Mouse (Mus musculus) urinary bladder, adult 2 months (tissue): Measurements from ENCODE around the gene Pdpk1. TPM values are rescaled to one million over a fixed set of nuclear protein-coding genes. Genes with fewer than 3 reads are reported as not detected.
"Not testable (repeated sequence)": the region's sequence is repeated elsewhere in the genome, so short reads cannot be mapped to it uniquely, and the experiment has no call there.

Experiments
- DNase-seq: peaks from one replicate; pipeline ENCODE4 v3.0.0; 2022; ENCODE audit warnings: low spot score
- polyA plus RNA-seq: library from polyadenylated mRNA; depleted of rRNA; stranded (reverse); fragments of >200 nt; gene quantifications from 2 replicates; pipeline ENCODE4 v1.2.3, GENCODE M21; 2012

The Pdpk1 gene
- polyA plus RNA-seq, 1 experiment = 20.2 TPM

- DNase-seq = peak; percentile 97
Measured at GRCm38 (mm10) chr17:24163176-24163962, 12.6 kb upstream of the Pdpk1 start, which contains the start of gene Amdhd2. Gene Amdhd2, minus strand, starts transcription at chr17:24163766.

GRCm38 (mm10) chr17:24162584-24163175 is 12.0 kb upstream of the Pdpk1 start:
- DNase-seq = no peak

- DNase-seq = no peak
Measured at GRCm38 (mm10) chr17:24161466-24161865, 10.7 kb upstream of the Pdpk1 start.

GRCm38 (mm10) chr17:24157526-24157925 is 6.8 kb upstream of the Pdpk1 start:
- no peak for DNase-seq

DNA sequence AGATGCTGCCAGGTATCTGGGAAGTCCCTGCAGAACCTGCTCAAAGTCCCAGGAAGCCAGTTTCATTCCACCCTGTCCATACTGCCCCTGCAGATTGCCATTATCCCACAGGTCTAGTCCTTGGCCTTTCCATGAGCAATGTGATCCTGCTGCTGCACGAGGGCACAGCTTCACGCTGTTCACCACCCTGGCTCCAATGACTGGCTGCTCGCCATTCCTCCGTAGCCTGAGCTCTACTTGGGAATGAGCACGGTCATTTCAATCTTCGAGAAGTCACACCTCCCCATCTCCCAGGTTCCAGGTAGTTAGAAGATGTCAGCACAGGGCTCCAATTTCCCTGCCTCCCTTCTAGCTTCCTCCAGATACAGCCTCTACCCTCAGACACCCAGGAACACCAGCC is 6.4 kb upstream of the Pdpk1 start:
- no peak for DNase-seq

DNA sequence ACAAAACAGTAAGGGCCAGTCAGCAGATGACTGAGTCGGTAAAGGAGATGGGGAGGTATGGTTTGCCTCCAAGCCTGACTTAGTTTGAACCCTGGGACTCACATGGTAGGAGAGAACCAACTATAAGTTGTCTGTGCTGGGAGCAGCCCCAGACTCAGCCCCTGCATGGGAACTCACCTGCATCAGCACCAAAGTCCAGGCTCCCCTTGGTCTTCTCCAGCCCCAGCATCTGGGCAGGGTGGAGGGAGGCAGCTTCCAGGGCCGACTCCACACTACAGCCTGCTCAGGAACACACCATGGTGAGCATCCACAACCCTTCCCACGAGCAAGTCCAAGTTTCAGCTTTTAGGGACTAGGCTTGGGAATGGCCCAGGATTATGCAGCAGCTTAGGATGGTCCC is 5.7 kb upstream of the Pdpk1 start:
- DNase-seq = no peak

- no peak for DNase-seq
Measured at GRCm38 (mm10) chr17:24155742-24156141, 5.0 kb upstream of the Pdpk1 start.

GRCm38 (mm10) chr17:24154463-24154862 is 3.7 kb upstream of the Pdpk1 start:
- DNase-seq = no peak

DNA sequence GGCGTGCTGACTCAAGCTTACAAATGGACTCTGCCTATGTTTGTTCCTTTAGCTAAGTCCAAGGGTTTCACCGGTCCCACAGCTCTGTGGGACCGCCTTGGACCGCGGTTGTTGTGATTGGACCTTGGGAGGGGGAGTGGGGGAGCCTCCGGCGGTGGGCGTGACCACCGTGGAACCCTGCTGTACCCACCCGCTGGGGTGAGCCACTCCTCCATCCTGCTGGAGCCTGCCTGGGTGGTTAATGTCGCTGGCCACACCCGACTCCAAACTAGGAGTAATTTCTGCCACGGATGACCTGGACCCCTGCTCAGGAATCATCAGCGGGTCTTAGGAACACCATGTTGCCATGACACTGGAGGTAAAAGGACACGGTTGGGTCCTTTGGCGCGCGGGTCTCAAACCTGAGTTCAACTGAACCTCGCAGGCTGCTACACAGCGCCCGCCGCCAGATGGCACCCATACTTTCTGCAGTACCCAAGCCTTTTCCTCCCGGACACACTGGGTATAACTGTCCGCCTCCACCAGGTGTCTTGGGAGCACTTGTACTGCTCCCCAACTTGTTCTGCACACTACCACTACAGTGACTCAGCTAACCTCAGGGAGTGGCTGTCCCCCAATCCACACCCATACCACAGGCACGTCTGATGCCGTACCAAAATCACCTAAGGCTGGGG is 1.3 kb upstream of the Pdpk1 start:
- DNase-seq = peak; percentile 65

DNA sequence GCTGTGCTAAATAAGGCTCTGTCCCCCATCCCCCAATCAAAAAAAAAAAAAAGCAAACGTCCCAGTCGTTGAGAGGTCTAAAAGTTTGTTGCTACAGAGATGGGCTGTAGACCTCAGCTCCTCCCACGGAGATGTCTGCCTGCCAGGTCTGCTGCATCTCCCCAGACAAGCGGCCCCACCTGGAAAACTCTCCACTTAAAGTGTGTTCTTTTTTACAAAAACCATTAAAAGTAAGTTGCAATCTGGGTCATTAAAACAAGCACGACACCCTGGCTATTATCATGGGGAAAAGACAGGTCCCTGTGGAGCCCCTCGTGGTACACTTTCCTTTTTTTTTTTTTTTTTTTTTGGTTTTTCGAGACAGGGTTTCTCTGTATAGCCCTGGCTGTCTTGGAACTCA is 658 bp upstream of the Pdpk1 start:
- no peak for DNase-seq

DNA sequence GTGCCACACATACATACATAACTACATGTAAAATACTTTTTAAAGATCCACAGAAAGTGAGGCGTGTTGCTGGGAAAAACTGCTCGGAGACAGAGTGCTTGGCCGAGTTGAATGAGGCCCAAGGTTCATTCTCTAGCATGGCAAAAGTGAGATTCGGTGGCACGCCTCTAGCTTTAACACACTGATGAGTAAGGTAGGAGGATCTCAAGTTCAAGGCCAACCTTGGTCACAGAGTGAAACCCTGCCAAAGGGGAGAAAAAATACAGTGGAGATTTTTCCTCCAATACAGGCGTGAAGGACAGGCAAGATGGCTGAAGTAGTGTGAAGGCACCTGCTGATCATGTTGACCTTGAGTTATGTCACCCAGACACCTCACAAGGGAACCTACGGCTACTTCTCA is 1.3 kb downstream of the Pdpk1 start:
- no peak for DNase-seq

DNA sequence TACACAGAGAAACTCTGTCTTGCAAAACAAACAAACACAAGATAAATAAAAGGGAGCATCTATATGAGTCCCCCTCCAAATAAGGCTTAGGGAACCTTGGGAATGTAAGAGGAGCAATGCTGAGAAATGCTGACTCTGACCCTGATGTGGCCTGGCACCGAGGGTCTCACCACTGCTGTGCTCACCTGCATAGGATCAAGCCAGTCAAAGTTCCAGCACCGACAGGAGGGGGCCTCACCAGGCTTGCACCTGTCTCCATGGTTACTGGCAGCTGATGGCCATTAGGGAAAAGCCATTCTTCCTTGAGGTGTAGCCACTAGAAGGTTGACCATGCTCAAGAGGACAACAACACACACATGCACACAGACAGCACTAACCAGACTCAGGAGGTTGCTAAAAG is 7.8 kb downstream of the Pdpk1 start:
- no peak for DNase-seq

DNA sequence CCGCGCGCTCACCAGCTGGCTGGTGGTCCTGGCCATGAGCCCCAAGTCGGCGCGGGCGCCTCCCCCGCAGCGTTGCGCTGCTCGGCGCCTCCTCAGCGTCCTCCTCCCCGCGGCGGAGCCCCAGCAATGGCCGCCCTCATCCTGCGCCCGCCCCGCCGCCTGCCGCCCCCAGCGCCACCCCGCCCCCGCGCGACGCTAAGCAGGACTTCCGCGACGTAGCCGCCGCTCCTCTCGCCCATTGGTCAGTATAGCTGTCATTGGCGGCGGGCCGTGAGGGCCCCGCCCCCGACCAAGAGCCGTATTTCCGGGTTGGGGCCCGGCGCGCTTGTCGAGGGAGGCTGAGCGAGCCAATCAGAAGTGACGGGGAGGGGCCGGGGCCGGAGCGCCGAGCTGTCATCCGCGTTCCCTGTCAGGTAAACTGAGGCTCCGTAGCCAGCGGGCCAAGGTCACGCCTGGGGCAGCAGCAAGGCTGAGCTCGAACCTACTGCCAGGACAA is 9.3 kb downstream of the Pdpk1 start:
- peak; percentile 91 for DNase-seq

- no peak for DNase-seq
Measured at GRCm38 (mm10) chr17:24140845-24141424, 9.8 kb downstream of the Pdpk1 start.

- no peak for DNase-seq
Measured at GRCm38 (mm10) chr17:24139968-24140367, 10.8 kb downstream of the Pdpk1 start.

GRCm38 (mm10) chr17:24139256-24139655 is 11.5 kb downstream of the Pdpk1 start:
- no peak for DNase-seq

DNA sequence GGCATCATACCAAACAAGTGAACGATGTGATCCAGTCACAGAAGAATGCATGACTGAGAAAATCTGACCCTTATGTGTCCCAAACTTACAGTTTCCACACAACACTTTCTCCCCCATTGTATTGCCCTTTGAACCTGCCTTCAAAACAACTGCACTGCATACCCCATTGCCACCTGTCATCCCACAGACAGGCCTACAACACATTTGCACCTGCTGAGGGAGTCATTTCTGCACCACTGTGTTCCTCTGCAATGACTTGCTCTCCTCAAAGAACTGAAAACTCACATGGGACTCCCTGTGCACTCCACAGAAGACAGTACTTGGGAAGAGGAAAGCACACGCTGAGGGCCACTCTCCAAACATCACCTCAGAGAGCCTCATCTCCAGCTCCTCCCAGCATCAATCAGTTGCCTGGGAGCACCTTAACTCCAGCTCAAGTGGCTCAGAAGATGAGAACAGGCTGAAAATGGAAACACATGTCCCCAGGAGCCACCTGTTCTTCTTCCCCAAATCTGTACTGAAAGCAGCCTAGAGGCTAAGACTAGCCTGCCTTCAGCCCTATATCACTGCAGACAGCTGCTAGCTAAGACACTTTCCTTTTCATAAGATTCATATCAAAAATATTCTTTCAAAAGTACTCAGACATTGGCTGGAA is 13.4 kb downstream of the Pdpk1 start:
- DNase-seq = no peak

GRCm38 (mm10) chr17:24134062-24134461 is 16.7 kb downstream of the Pdpk1 start:
- DNase-seq = no peak

DNA sequence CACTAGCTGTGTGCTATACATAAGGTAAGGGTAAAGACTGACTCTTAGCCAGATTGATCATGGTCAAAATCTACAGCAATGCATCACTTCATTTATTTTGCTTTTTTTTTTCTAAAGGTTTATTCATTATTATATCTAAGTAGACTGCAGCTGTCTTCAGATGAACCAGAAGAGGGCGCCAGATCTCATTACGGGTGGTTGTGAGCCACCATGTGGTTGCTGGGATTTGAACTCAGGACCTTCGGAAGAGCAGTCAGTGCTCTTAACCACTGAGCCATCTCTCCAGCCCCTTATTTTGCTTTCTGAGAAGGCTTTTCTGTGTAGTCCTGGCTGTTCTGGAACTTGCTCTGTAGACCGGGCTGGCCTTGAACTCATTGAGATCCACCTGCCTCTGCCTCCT is 17.8 kb downstream of the Pdpk1 start:
- not testable (repeated sequence) for DNase-seq

DNA sequence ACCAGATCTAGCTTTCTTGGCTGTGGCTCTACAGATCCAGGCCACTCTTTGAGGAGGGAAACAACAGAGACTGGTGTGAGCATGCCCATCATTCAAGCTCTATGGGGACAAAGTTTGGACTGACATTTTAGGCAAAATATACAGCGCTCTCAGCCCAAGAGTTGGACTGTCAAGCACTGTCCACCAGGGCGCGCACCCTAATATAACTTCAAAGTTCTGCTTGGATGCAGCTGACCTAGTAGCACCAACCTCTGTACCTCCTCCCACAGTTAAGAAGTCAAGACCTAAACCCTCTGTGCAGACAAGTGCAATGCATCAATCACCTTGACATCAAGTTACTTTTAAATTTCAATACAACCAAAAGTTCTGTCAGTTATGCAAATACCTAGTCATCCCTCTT is 19.2 kb downstream of the Pdpk1 start:
- no peak for DNase-seq

DNA sequence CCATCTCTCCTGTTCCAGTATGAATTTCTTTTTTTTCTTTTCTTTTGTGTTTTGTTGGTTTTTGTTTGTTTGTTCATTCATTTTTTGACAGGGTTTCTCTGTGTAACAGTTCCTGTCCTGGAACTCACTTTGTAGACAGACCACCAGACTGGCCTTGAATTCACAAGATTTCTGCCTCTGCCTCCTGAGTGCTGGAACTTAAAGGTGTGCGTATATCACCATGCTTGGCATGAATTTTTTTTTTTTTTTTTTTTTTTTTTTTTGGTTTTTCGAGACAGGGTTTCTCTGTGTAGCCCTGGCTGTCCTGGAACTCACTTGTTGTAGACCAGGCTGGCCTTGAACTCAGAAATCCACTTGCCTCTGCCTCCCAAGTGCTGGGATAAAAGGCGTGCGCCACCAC is 21.5 kb downstream of the Pdpk1 start:
- DNase-seq = not testable (repeated sequence)

- no peak for DNase-seq
Measured at GRCm38 (mm10) chr17:24127592-24127991, 23.1 kb downstream of the Pdpk1 start.
